Mouse (Mus musculus): ENCODE data around the gene Calm3. TPM values are rescaled to one million over a fixed set of nuclear protein-coding genes. Genes with fewer than 3 reads are reported as not detected.
A peak's percentile ranks its signal among the peaks of the same experiment; 100 is the strongest.

Calm3 gene
- polyA plus RNA-seq, 1 experiment: 325 TPM

- H3K4me3 ChIP-seq (ENCODE audit: insufficient read depth, low read depth, low read length): peak overlapping the region; percentile 4; the same call in 1 of the 2 replicates
- H3K36me3 ChIP-seq (ENCODE audit: control insufficient read depth, insufficient read depth, low read length): no peaks in the 10 kb centered on the region
- 92% methylated on average over 41 of the region's 41 CpGs for WGBS
- TF ChIP-seq POLR2A (IDR thresholded peaks at IDR 0.05; ENCODE audit: low read depth, low read length) (no peak), CTCF (conservative IDR thresholded peaks at IDR 0.05; ENCODE audit: insufficient read depth, insufficient read length, low read depth, low read length) (no peak)
- no peaks in the 10 kb centered on the region for H3K27me3 ChIP-seq (replicated peaks; ENCODE audit: control insufficient read depth, insufficient read depth, low read length)
- no peak overlapping the region for H3K27ac ChIP-seq (ENCODE audit: insufficient read depth, low read depth, low read length)
- no peak for DNase-seq
- no peaks in the 10 kb centered on the region for H3K4me1 ChIP-seq (ENCODE audit: control insufficient read depth, insufficient read depth, low read length)
These were observed 16.9 kb downstream of the Calm3 start for GRCm38 (mm10) chr7:16906889-16907559.

- WGBS: 44% methylated on average over 6 of the region's 6 CpGs
- Histone ChIP-seq H3K4me1 (ENCODE audit: control insufficient read depth, insufficient read depth, low read length) (no peaks in the 10 kb centered on the region), H3K4me3 (ENCODE audit: insufficient read depth, low read depth, low read length) (peak within 1 kb of the TSS; percentile 4; the same call in 1 of the 2 replicates)
These were observed 17.6 kb downstream of the Calm3 start, which contains the start of gene Ptgir for GRCm38 (mm10) chr7:16906281-16906680. Gene Ptgir (plus strand): TSS chr7:16906490.

GRCm38 (mm10) chr7:16905491-16906021, 18.4 kb downstream of the Calm3 start:
- 63% methylated on average over 9 of the region's 9 CpGs for WGBS
- H3K27ac ChIP-seq (ENCODE audit: insufficient read depth, low read depth, low read length): peak overlapping the region; percentile 67; the same call in 1 of the 2 replicates
- no peaks in the 10 kb centered on the region for H3K4me1 ChIP-seq (ENCODE audit: control insufficient read depth, insufficient read depth, low read length)
- H3K36me3 ChIP-seq (ENCODE audit: control insufficient read depth, insufficient read depth, low read length): no peaks in the 10 kb centered on the region
- H3K27me3 ChIP-seq (replicated peaks; ENCODE audit: control insufficient read depth, insufficient read depth, low read length): no peaks in the 10 kb centered on the region
- peak; percentile 55 for DNase-seq
- TF ChIP-seq POLR2A (IDR thresholded peaks at IDR 0.05; ENCODE audit: low read depth, low read length) (no peak), CTCF (conservative IDR thresholded peaks at IDR 0.05; ENCODE audit: insufficient read depth, insufficient read length, low read depth, low read length) (no peak)
- H3K4me3 ChIP-seq (ENCODE audit: insufficient read depth, low read depth, low read length): no peak overlapping the region

More at GRCm38 (mm10) chr7:16906281-16906680, 17.6 kb downstream of the Calm3 start, which contains the start of gene Ptgir:
- Histone ChIP-seq H3K27me3 (replicated peaks; ENCODE audit: control insufficient read depth, insufficient read depth, low read length) (no peaks in the 10 kb centered on the region), H3K27ac (ENCODE audit: insufficient read depth, low read depth, low read length) (peak within 1 kb of the TSS; percentile 67; the same call in 1 of the 2 replicates), H3K36me3 (ENCODE audit: control insufficient read depth, insufficient read depth, low read length) (no peaks in the 10 kb centered on the region)
- TF ChIP-seq POLR2A (IDR thresholded peaks at IDR 0.05; ENCODE audit: low read depth, low read length) (no peak), CTCF (conservative IDR thresholded peaks at IDR 0.05; ENCODE audit: insufficient read depth, insufficient read length, low read depth, low read length) (no peak)
- peak; percentile 55 for DNase-seq

- H3K4me1 ChIP-seq (ENCODE audit: control insufficient read depth, insufficient read depth, low read length): no peaks in the 10 kb centered on the region
- no peak overlapping the region for H3K27ac ChIP-seq (ENCODE audit: insufficient read depth, low read depth, low read length)
- H3K4me3 ChIP-seq (ENCODE audit: insufficient read depth, low read depth, low read length): no peak overlapping the region
- H3K27me3 ChIP-seq (replicated peaks; ENCODE audit: control insufficient read depth, insufficient read depth, low read length): no peaks in the 10 kb centered on the region
- WGBS: 34% methylated on average over 9 of the region's 10 CpGs
- no peak for DNase-seq
- TF ChIP-seq POLR2A (IDR thresholded peaks at IDR 0.05; ENCODE audit: low read depth, low read length) (no peak), CTCF (conservative IDR thresholded peaks at IDR 0.05; ENCODE audit: insufficient read depth, insufficient read length, low read depth, low read length) (no peak)
- no peaks in the 10 kb centered on the region for H3K36me3 ChIP-seq (ENCODE audit: control insufficient read depth, insufficient read depth, low read length)
These were observed 19.7 kb downstream of the Calm3 start for GRCm38 (mm10) chr7:16904120-16904675.

- H3K4me1 ChIP-seq (ENCODE audit: control insufficient read depth, insufficient read depth, low read length): no peaks in the 10 kb centered on the region
- H3K27me3 ChIP-seq (replicated peaks; ENCODE audit: control insufficient read depth, insufficient read depth, low read length): no peaks in the 10 kb centered on the region
- H3K27ac ChIP-seq (ENCODE audit: insufficient read depth, low read depth, low read length): no peak overlapping the region
- no peak overlapping the region for H3K4me3 ChIP-seq (ENCODE audit: insufficient read depth, low read depth, low read length)
- no peaks in the 10 kb centered on the region for H3K36me3 ChIP-seq (ENCODE audit: control insufficient read depth, insufficient read depth, low read length)
- no peak for DNase-seq
- TF ChIP-seq POLR2A (IDR thresholded peaks at IDR 0.05; ENCODE audit: low read depth, low read length): no peak
- TF ChIP-seq CTCF (conservative IDR thresholded peaks at IDR 0.05; ENCODE audit: insufficient read depth, insufficient read length, low read depth, low read length): no peak
- WGBS: 89% methylated on average over 2 of the region's 2 CpGs
These were observed 20.4 kb downstream of the Calm3 start for GRCm38 (mm10) chr7:16903439-16903955.

- no peaks in the 10 kb centered on the region for H3K27me3 ChIP-seq (replicated peaks; ENCODE audit: control insufficient read depth, insufficient read depth, low read length)
- TF ChIP-seq CTCF (conservative IDR thresholded peaks at IDR 0.05; ENCODE audit: insufficient read depth, insufficient read length, low read depth, low read length) (no peak), POLR2A (IDR thresholded peaks at IDR 0.05; ENCODE audit: low read depth, low read length) (no peak)
- no peak overlapping the region for H3K4me3 ChIP-seq (ENCODE audit: insufficient read depth, low read depth, low read length)
- no peak for DNase-seq
- H3K27ac ChIP-seq (ENCODE audit: insufficient read depth, low read depth, low read length): no peak overlapping the region
- WGBS: 40% methylated on average over 5 of the region's 5 CpGs
- H3K36me3 ChIP-seq (ENCODE audit: control insufficient read depth, insufficient read depth, low read length): no peaks in the 10 kb centered on the region
- no peaks in the 10 kb centered on the region for H3K4me1 ChIP-seq (ENCODE audit: control insufficient read depth, insufficient read depth, low read length)
These were observed 23.4 kb downstream of the Calm3 start for GRCm38 (mm10) chr7:16900526-16900925.

- Histone ChIP-seq H3K27ac (ENCODE audit: insufficient read depth, low read depth, low read length) (no peak overlapping the region), H3K36me3 (ENCODE audit: control insufficient read depth, insufficient read depth, low read length) (no peaks in the 10 kb centered on the region), H3K4me1 (ENCODE audit: control insufficient read depth, insufficient read depth, low read length) (no peaks in the 10 kb centered on the region), H3K4me3 (ENCODE audit: insufficient read depth, low read depth, low read length) (no peak overlapping the region), H3K27me3 (replicated peaks; ENCODE audit: control insufficient read depth, insufficient read depth, low read length) (no peaks in the 10 kb centered on the region; the same call in 1 of the 2 replicates)
- WGBS: 37% methylated on average over 10 of the region's 10 CpGs
- no peak for DNase-seq
- TF ChIP-seq POLR2A (IDR thresholded peaks at IDR 0.05; ENCODE audit: low read depth, low read length) (no peak), CTCF (conservative IDR thresholded peaks at IDR 0.05; ENCODE audit: insufficient read depth, insufficient read length, low read depth, low read length) (no peak)
These were observed 28.4 kb downstream of the Calm3 start for GRCm38 (mm10) chr7:16895511-16895910.
